Mouse (Mus musculus) olfactory bulb, adult 2 months (tissue): ENCODE measurements at regions not wholly inside any gene's neighbourhood (a gene's known extent, or its start where the extent isn't known, plus 50 kb on each side); places are given as distances from the start of the nearest gene placed in this dataset.

Experiments used
- H3K27ac ChIP-seq: fragments of 200-500 bp; 2 replicates; pipeline ENCODE4 v1.5.1; 2012; ENCODE audit warnings: low read depth, low read length; ENCODE audit not compliant: insufficient read depth
- H3K4me1 ChIP-seq: fragments of 200-500 bp; 2 replicates; pipeline ENCODE4 v1.6.1; 2012; ENCODE audit warnings: low read length; ENCODE audit not compliant: control insufficient read depth, insufficient read depth
- H3K4me3 ChIP-seq: fragments of 200-500 bp; 2 replicates; pipeline ENCODE4 v1.5.1; 2012; ENCODE audit warnings: mild to moderate bottlenecking, low read depth, low read length, moderate library complexity; ENCODE audit not compliant: insufficient read depth
- CTCF ChIP-seq: fragments of 200-500 bp; IDR thresholded peaks from 2 replicates; pipeline ENCODE4 v1.5.1; 2012; ENCODE audit warnings: low read depth, mild to moderate bottlenecking, low read length, moderate library complexity; ENCODE audit not compliant: insufficient read depth
- POLR2A ChIP-seq: fragments of 200-500 bp; IDR thresholded peaks from 2 replicates; pipeline ENCODE4 v1.6.1; 2012; ENCODE audit warnings: mild to moderate bottlenecking, low read depth, low read length, moderate library complexity; ENCODE audit not compliant: insufficient read depth
- WGBS: fragments of 180-500 bp; shearing (Covaris S2); methylation state at CpG from one replicate; pipeline ENCODE4 v1.1.7; 2018; 5-methylcytosine and 5-hydroxymethylcytosine counted together

DNA sequence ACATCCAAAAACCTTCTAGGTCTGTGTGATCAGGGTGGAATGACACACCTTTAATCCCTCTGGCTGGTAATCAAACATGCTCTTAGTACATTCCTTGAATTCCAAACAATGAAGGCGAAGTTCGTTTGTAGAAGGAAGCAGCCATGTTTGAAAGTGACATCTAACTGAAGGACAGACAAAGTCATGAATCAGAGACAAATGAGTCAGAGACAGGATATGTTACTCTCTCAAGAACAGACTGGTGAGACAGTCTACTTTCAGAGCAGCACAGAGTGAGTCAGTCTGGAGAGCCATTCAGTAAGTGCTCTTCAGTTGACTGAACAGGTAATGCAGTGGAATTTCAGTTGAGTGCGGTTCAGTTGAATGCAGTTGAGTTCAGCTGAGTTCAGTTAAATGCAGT is 150.4 kb downstream of the Cpe start:
- Histone ChIP-seq H3K4me1 (no peaks in the 10 kb centered on the region), H3K27ac (no peak overlapping the region), H3K4me3 (no peak overlapping the region)
- TF ChIP-seq CTCF (no peak), POLR2A (no peak)
- 90% methylated on average over 3 of the region's 3 CpGs for WGBS

DNA sequence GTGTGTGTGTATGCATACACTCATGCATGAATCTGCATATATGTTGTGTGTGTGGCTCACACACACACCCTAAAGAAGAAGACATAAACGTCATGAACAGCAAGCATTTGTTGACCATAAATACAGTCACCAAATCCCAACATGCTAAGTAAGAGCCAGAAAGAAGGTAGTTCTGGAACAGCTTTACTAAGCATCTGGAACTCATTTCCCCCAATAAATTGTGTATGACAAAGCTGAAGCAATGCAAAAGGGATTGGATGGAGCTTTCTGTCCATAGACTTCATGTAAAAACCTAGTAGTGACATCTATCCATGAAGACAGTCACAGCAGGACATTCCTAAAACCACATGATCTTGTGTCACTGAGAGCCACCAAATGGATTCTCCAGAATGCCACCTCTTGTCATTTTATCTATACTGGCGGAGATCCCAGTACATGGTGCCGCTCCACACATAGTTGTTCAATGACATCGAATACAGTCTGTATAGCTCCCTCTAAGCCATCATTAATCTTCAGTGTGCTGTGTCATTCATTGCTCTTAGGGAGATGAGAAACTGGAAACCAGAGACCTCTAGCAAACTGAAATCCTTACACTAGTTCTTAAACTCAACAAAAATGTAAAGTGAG is 152.9 kb downstream of the Cpe start:
- WGBS = 91% methylated on average over 4 of the region's 4 CpGs
- TF ChIP-seq CTCF (no peak), POLR2A (no peak)
- Histone ChIP-seq H3K27ac (no peak overlapping the region), H3K4me3 (no peak overlapping the region), H3K4me1 (no peaks in the 10 kb centered on the region)

DNA sequence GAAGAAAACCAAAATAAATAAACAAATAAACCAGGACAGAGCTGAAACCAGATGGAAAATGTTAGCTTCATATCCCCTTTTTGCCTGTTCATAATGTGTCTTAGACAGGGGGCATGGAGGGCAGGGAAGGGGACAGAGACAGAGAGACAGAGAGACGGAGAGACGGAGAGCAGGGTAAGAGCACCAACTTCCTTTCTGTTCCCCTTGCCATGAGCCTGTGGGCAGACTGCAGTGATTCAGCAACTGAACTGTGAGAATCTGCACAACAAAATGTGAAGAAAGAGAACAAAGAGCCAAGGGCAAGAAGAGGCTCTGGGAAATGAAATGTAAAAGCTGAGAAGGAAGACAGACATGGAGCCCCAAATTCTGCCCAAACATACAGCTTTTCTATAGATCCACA is 161.1 kb downstream of the Cpe start:
- TF ChIP-seq POLR2A (no peak), CTCF (no peak)
- Histone ChIP-seq H3K27ac (no peak overlapping the region), H3K4me3 (no peak overlapping the region), H3K4me1 (no peaks in the 10 kb centered on the region)
- WGBS = 88% methylated on average over 2 of the region's 2 CpGs

DNA sequence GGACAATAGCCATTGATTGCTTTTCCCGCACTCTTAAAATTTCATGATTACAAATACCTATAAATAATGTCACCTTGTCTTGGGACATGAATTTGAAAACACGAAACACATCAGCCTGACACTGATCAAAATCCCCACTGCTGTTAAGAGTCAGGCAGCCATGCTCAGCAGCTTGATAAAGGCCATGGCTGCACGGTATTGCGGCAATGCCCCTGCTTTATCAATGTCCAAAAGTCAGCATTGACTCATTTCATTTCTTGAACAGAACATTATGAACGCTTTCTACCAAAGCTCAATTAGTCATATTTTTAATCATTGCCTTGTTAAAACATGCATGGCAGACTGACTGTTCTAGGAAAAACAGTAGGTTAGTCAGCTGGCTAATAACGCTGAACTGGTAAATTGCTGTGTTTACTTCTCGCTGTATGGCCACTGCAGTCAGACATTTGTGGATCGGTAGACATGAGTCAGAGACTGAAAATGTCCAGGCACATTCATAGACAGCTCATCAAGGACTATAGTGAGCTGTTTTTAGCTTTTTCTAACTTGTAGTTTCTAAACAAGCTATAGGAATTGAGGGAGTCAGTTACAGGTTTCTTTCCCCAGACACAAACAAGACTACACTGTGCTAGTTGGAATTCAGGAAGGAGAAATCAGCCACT is 170.3 kb downstream of the Cpe start:
- Histone ChIP-seq H3K4me3 (no peak overlapping the region), H3K27ac (no peak overlapping the region), H3K4me1 (no peaks in the 10 kb centered on the region)
- TF ChIP-seq POLR2A = no peak
- no peak for TF ChIP-seq CTCF
- 61% methylated on average over 8 of the region's 8 CpGs for WGBS

DNA sequence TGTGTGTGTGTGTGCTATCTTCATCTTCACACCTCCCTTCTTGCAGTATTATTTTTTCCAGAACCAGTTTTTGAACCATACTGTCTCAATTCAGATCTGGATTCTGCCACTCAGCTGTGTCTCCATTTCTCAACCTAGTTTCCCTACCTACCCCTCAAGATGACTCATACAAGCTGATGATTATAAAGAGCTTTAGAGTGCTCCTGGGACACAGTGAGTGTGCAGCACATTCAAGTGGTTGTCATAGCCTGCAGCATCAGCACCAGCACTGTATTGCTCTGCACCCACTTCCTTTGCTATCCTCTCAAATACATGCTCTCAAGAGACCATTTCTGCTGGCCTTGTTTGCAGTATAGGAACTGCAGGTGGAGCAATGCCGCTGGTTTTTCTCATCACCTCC is 173.2 kb downstream of the Cpe start:
- H3K27ac ChIP-seq = no peak overlapping the region
- H3K4me1 ChIP-seq = no peaks in the 10 kb centered on the region
- TF ChIP-seq POLR2A (no peak), CTCF (no peak)
- 82% methylated on average over 1 of the region's 1 CpGs for WGBS
- no peak overlapping the region for H3K4me3 ChIP-seq

DNA sequence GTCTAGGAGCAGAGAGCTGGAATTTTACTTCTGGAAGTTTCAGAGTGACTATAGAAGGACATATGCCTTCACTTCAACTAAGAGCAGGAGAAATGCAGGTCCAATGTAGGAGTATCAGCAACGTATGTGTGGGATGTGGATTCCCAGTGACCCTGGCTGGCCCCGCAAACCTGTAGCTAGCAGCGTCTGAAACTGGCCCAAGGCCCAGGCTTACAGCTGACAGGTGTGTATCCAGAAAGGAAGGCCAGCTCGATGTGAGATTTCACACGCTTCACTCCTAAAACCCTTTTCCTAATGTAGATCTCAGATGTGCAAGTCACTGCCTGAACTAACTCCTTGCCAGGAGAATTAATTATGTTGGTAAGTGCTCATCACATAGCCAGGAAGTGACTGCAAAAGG is 176.9 kb downstream of the Cpe start:
- Histone ChIP-seq H3K4me3 (no peak overlapping the region), H3K27ac (no peak overlapping the region), H3K4me1 (no peaks in the 10 kb centered on the region)
- no peak for TF ChIP-seq POLR2A
- no peak for TF ChIP-seq CTCF
- WGBS = 88% methylated on average over 5 of the region's 5 CpGs

DNA sequence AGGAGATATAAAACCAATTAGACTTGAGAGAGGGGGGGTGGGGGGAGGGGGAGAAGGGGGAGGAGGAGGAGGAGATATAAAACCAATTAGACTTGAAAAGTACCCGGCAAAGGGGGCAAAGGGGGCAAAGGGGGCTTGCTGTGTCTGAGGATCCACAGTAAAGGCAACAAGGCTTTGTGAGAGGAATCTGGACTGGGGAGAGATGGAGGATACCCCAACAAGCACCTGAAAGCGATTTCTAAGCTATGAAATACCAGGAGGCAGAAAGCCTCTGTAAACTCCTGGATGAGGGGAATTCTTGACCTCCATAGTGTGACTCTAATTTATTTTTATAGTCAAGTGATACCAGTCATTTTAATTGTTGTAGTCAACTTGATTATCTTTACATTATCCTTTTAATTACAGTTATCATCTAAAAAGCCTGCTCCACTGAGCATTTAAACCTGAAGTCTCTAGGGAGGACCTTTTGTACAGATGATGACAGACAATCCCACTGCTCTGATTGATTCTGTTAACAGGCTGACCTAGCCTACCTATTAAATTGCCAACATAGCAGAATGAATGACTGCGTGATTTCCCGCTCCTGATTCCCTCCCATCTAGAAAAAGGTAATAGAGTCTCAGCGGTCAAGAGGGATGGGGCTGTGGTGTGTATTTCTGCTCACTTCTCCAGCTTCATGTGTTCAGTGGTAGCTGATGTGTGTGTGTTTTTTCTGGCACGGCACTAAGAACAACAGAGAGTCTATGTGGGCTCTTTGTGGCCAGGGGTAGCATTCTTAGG is 195.4 kb downstream of the Cpe start:
- 67% methylated on average over 6 of the region's 6 CpGs for WGBS
- H3K27ac ChIP-seq = no peak overlapping the region
- TF ChIP-seq CTCF = no peak
- TF ChIP-seq POLR2A = no peak
- H3K4me1 ChIP-seq = no peaks in the 10 kb centered on the region
- no peak overlapping the region for H3K4me3 ChIP-seq

DNA sequence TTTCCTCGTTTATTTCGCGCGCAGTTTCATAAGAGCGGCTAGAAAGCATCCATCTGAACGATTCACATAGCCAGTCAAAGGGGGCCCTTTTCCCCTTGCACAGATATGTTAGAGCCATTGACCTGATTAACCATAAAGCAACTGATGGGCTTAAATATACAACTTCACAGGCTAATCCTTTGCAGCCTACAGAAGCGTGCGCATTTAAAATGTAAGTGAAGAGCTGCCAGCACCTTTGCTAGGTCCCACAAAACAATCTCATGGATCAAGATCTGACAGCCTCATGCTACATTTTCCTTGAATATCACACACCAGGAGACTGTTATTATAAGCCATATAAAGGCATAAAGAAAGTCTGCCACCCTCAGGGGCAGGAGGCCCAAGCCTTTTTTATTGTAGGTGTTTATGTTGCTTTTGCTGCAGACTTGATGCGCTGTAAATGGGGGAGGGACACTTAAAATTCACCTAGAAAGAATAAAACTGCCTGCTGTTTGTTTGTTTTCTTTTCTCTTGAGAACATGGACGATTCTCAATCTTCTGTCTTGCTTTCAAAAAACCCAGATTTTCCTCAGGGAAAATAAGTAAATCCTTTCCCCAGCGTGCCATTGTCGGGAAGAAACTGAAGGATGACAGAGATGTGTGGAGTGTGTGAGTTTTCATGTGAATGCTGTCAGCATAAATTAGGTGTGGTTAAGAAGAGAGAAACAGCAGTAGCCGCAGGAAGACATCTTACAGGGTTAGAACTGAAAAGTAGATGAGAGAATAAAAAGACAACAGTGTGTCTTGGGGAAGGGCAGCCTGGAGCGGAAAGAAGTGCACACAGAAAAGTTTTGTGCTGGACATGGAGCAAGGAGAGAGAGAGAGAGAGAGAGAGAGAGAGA is 196.3 kb downstream of the Cpe start:
- H3K27ac ChIP-seq = no peak overlapping the region
- no peak for TF ChIP-seq POLR2A
- TF ChIP-seq CTCF = no peak
- WGBS = 67% methylated on average over 14 of the region's 14 CpGs
- no peaks in the 10 kb centered on the region for H3K4me1 ChIP-seq
- no peak overlapping the region for H3K4me3 ChIP-seq
